Mouse (Mus musculus): ENCODE data around the gene Usp8. TPM values are rescaled to one million over a fixed set of nuclear protein-coding genes. Genes with fewer than 3 reads are reported as not detected.

The Usp8 gene
- polyA plus RNA-seq, 1 experiment from 2014 or later, result 19.1 TPM

DNA sequence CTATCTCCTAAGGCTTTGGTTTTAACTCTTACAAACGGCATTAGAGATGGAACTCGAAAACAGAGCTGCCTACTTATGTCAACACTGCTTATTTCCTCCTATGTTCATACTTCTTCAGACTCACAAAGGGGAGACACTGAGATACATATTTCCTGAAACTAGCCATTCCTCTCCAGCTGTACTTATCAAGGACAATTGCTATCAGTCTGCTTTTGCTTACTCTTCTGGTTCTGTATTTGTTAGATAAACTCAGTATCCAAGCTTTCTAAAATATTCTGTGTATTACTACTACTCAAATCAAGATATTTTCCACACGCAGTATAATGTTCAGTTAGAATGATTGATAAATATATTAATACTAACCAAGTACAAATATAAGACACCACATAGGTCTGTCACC, 94.9 kb downstream of the Usp8 start:
- TF ChIP-seq EP300 (optimal IDR thresholded peaks at IDR 0.05) (no peak), CTCF (IDR thresholded peaks at IDR 0.05; ENCODE audit: low read depth) (no peak)
- 88% methylated on average over 3 of the region's 3 CpGs for WGBS
- ATAC-seq (ENCODE audit: low FRiP score, low TSS enrichment), result no peak

More for the DNA sequence above, 94.9 kb downstream of the Usp8 start:
- H3K27ac ChIP-seq (replicated peaks), result no peak overlapping the region
- no peak for DNase-seq (ENCODE audit: low spot score)
- H3K36me3 ChIP-seq (ENCODE audit: control insufficient read depth, insufficient read depth, low read length), result peaks cover 16% of the 10 kb centered on the region
- no peak overlapping the region for H3K9ac ChIP-seq (ENCODE audit: low read length)
- no peaks in the 10 kb centered on the region for H3K27me3 ChIP-seq (ENCODE audit: control insufficient read depth, insufficient read depth, low read length)
- no peaks in the 10 kb centered on the region for H3K4me1 ChIP-seq (replicated peaks; ENCODE audit: control insufficient read depth, insufficient read depth)
- H3K9me3 ChIP-seq (ENCODE audit: control insufficient read depth, low read length), result no peaks in the 10 kb centered on the region
- H3K4me2 ChIP-seq (replicated peaks; ENCODE audit: low read depth), result no peak overlapping the region
- H3K4me3 ChIP-seq (ENCODE audit: low read depth, low read length), result no peak overlapping the region

Other genes starting within 250 kb of the Usp8 start
- 0.07 TPM in 2 replicates for gene Atp8b4, start 206.7 kb upstream of the Usp8 start, polyA plus RNA-seq (2015; fragmentation: Nextera tagmentation; extraction: Ambion mirVana)
- 1.1 and 2.4 TPM in 2 replicates for gene Slc27a2, start 154.9 kb upstream of the Usp8 start, polyA plus RNA-seq (2015; fragmentation: Nextera tagmentation; extraction: Ambion mirVana)
- gene Hdc, start 88.0 kb upstream of the Usp8 start, polyA plus RNA-seq (2015; fragmentation: Nextera tagmentation; extraction: Ambion mirVana), result 2.9 and 3.4 TPM in 2 replicates
- gene Gabpb1, start 31.0 kb upstream of the Usp8 start, polyA plus RNA-seq (2015; fragmentation: Nextera tagmentation; extraction: Ambion mirVana), result 15.9 and 17.1 TPM in 2 replicates
- 2.1 and 2.3 TPM in 2 replicates for gene Usp50, start 76.1 kb downstream of the Usp8 start, polyA plus RNA-seq (2015; fragmentation: Nextera tagmentation; extraction: Ambion mirVana)
- gene Trpm7, start 168.9 kb downstream of the Usp8 start, polyA plus RNA-seq (2015; fragmentation: Nextera tagmentation; extraction: Ambion mirVana), result 18.6 and 22.4 TPM in 2 replicates
- gene Sppl2a, start 225.9 kb downstream of the Usp8 start, polyA plus RNA-seq (2015; fragmentation: Nextera tagmentation; extraction: Ambion mirVana), result 43.4 and 44.8 TPM in 2 replicates

All from stomach, postnatal 0 days (tissue).